Mouse (Mus musculus) left cerebral cortex, adult 8-10 months (tissue): ENCODE data around the gene Sowahc. TPM values are rescaled to one million over a fixed set of nuclear protein-coding genes. Genes with fewer than 3 reads are reported as not detected.

Experiments used
- DNase-seq, 2 experiments: peaks; one replicate each; pipeline ENCODE4 v3.0.0; 2022; ENCODE audit warnings: low spot score in 2 of 2
- total RNA-seq, 4 experiments: library from RNA; stranded (reverse); gene quantifications; 2 replicates each; pipeline ENCODE4 v1.2.4; 2022

Gene Sowahc
- total RNA-seq, result 10 to 100 TPM in 1 of 4 experiments, 1 to 10 TPM in 3; 6.8 to 10.4 (median 8.3) TPM

- DNase-seq, result peak; percentile 93 to 94
Measured at GRCm38 (mm10) chr10:59221473-59222270, at the start of gene Sowahc, which contains the start of gene Sept10. Gene Sowahc, plus strand, starts transcription at chr10:59221953. Gene Sept10, minus strand, starts transcription at chr10:59221847.

GRCm38 (mm10) chr10:59172539-59172938 is 49.2 kb upstream of the Sowahc start:
- DNase-seq, result no peak

GRCm38 (mm10) chr10:59179620-59180019 is 42.1 kb upstream of the Sowahc start:
- DNase-seq, result no peak

GRCm38 (mm10) chr10:59182306-59182705 is 39.4 kb upstream of the Sowahc start:
- no peak for DNase-seq

- DNase-seq, result no peak
Measured at GRCm38 (mm10) chr10:59194891-59195290, 26.9 kb upstream of the Sowahc start.

- DNase-seq, result no peak
Measured at GRCm38 (mm10) chr10:59196763-59197162, 25.0 kb upstream of the Sowahc start.

GRCm38 (mm10) chr10:59200011-59200410 is 21.7 kb upstream of the Sowahc start:
- DNase-seq, result no peak

GRCm38 (mm10) chr10:59220824-59221472 is 805 bp upstream of the Sowahc start:
- no peak for DNase-seq

- peak in 1 of 2 experiments; percentile 25 for DNase-seq
Measured at GRCm38 (mm10) chr10:59222271-59223101, 733 bp downstream of the Sowahc start.

GRCm38 (mm10) chr10:59223301-59223700 is 1.5 kb downstream of the Sowahc start:
- DNase-seq, result no peak

- DNase-seq, result no peak
Measured at GRCm38 (mm10) chr10:59223890-59224289, 2.1 kb downstream of the Sowahc start.

GRCm38 (mm10) chr10:59225137-59225536 is 3.4 kb downstream of the Sowahc start:
- DNase-seq, result no peak

- no peak for DNase-seq
Measured at GRCm38 (mm10) chr10:59229205-59229820, 7.6 kb downstream of the Sowahc start.

- no peak for DNase-seq
Measured at GRCm38 (mm10) chr10:59235227-59235626, 13.5 kb downstream of the Sowahc start.

GRCm38 (mm10) chr10:59235847-59236246 is 14.1 kb downstream of the Sowahc start:
- no peak for DNase-seq

- DNase-seq, result no peak
Measured at GRCm38 (mm10) chr10:59236486-59236885, 14.7 kb downstream of the Sowahc start.

GRCm38 (mm10) chr10:59237757-59238156 is 16.0 kb downstream of the Sowahc start:
- DNase-seq, result no peak

- peak in 1 of 2 experiments; percentile 25 for DNase-seq
Measured at GRCm38 (mm10) chr10:59241141-59241541, 19.4 kb downstream of the Sowahc start.

GRCm38 (mm10) chr10:59249531-59249930 is 27.8 kb downstream of the Sowahc start:
- no peak for DNase-seq

GRCm38 (mm10) chr10:59250679-59251078 is 28.9 kb downstream of the Sowahc start:
- DNase-seq, result no peak

GRCm38 (mm10) chr10:59251980-59252379 is 30.2 kb downstream of the Sowahc start:
- no peak for DNase-seq
